Mouse (Mus musculus) kidney, adult 2 months (tissue): ENCODE measurements around the gene Magi2. TPM values are rescaled to one million over a fixed set of nuclear protein-coding genes. Genes with fewer than 3 reads are reported as not detected.

Source experiments
- DNase-seq: peaks from one replicate; pipeline ENCODE4 v3.0.0; 2021
- H3K27ac ChIP-seq: fragments of 200-500 bp; 2 replicates; pipeline ENCODE4 v1.5.1; 2012; ENCODE audit warnings: low read depth, low read length, control low read depth, inconsistent platforms; ENCODE audit not compliant: insufficient read depth
- H3K27me3 ChIP-seq: fragments of 200-500 bp; replicated peaks from 2 replicates; pipeline ENCODE4 v1.6.1; 2012; ENCODE audit warnings: mild to moderate bottlenecking, moderate library complexity, low read length, inconsistent platforms; ENCODE audit not compliant: control insufficient read depth, insufficient read depth
- H3K36me3 ChIP-seq: fragments of 200-500 bp; 2 replicates; pipeline ENCODE4 v1.6.1; 2012; ENCODE audit warnings: mild to moderate bottlenecking, moderate library complexity, low read length, inconsistent platforms; ENCODE audit not compliant: control insufficient read depth, insufficient read depth
- H3K4me1 ChIP-seq: fragments of 200-500 bp; 2 replicates; pipeline ENCODE4 v1.6.1; 2011; ENCODE audit warnings: low read length; ENCODE audit not compliant: control insufficient read depth, insufficient read depth
- H3K4me3 ChIP-seq: fragments of 200-500 bp; 2 replicates; pipeline ENCODE4 v1.5.1; 2011; ENCODE audit warnings: mild to moderate bottlenecking, low read depth, low read length, control low read depth; ENCODE audit not compliant: insufficient read depth
- CTCF ChIP-seq: fragments of 200-500 bp; conservative IDR thresholded peaks from 2 replicates; pipeline ENCODE4 v1.5.1; 2011; ENCODE audit warnings: low read depth, mild to moderate bottlenecking, control low read depth, low read length, moderate library complexity, mixed read lengths; ENCODE audit not compliant: insufficient read depth, insufficient read length
- POLR2A ChIP-seq: fragments of 200-500 bp; IDR thresholded peaks from one replicate; pipeline ENCODE4 v1.6.1; 2011; ENCODE audit warnings: low read depth, low read length, control low read depth
- WGBS: fragments of 180-500 bp; shearing (Covaris S2); methylation state at CpG from one replicate; pipeline ENCODE4 v1.1.7; 2018; 5-methylcytosine and 5-hydroxymethylcytosine counted together
- polyA plus RNA-seq: library from polyadenylated mRNA; depleted of rRNA; stranded (reverse); fragments of >200 nt; gene quantifications from 2 replicates; pipeline ENCODE4 v1.2.3, GENCODE M21; 2012

The Magi2 gene
- polyA plus RNA-seq, 1 experiment: 6.1 TPM

DNA sequence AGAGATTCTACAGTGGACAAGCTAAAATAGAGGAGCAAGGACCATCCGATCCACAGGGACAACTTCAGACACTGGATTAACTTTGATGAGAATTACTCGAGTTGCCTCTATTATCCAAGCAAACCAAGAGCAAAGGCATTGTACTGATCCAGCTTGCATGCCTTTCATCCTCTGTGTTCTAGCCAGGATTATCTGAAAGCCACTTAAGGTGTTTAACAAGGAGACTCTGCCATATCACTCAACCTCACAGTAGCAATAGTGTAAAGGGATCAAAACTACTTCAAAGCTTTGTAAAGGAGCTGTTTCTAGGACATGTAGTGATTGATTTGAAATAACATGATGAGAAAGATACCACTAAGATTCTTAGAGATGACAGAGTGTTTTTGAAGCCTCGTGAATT is 819.8 kb downstream of the Magi2 start:
- 73% methylated on average over 3 of the region's 3 CpGs for WGBS
- no peak overlapping the region for H3K4me3 ChIP-seq
- H3K27ac ChIP-seq: no peak overlapping the region

DNA sequence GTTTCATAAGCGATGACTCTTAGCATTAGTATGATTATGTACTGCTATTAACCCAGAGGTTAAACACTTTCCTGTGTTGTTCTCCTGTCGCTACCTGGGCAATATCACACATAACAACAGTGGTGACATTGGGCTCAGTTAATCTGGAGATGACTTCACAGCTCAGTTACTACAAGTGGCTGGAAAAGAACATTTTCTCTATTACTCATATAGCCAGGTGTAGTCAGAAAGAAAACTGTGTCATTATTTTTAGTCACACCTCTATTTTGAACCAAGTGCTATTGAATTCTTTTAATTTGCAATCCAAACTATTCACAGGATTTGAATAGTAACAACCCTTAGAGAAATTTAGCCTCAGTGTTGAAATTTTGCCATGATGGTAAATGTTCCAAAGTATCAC is 821.5 kb downstream of the Magi2 start:
- 97% methylated on average over 2 of the region's 2 CpGs for WGBS
- TF ChIP-seq POLR2A (no peak), CTCF (no peak)
- no peak for DNase-seq

More for the DNA sequence above, 819.8 kb downstream of the Magi2 start:
- DNase-seq: no peak
- Histone ChIP-seq H3K36me3 (no peaks in the 10 kb centered on the region), H3K4me1 (no peaks in the 10 kb centered on the region), H3K27me3 (no peaks in the 10 kb centered on the region)
- no peak for TF ChIP-seq CTCF
- no peak for TF ChIP-seq POLR2A

DNA sequence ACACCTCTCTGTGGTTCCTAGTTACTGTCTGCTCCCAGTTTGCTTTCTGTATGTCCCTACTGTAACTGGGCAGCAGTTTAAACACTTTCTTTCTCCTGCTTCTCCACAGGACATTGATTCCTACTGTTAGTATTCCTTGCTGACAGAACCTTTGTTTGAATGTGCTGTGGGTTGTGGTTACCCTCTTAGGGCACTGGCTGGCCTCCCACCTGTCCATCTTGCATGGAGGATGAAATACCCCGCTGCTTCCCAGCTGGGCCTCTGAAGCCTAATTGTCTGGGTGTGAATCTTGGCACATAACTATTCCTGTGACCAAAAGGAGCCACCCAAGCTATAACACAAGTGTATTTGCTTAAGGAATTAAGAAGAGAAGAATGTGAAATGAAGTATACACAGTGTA is 823.4 kb downstream of the Magi2 start:
- DNase-seq: no peak
- TF ChIP-seq CTCF: no peak
- TF ChIP-seq POLR2A: no peak
- Histone ChIP-seq H3K36me3 (no peaks in the 10 kb centered on the region), H3K27ac (no peak overlapping the region), H3K4me3 (no peak overlapping the region), H3K4me1 (no peaks in the 10 kb centered on the region), H3K27me3 (no peaks in the 10 kb centered on the region)
- WGBS: 44% methylated on average over 1 of the region's 1 CpGs

More for the DNA sequence above, 821.5 kb downstream of the Magi2 start:
- Histone ChIP-seq H3K4me1 (no peaks in the 10 kb centered on the region), H3K27me3 (no peaks in the 10 kb centered on the region), H3K27ac (no peak overlapping the region), H3K36me3 (no peaks in the 10 kb centered on the region), H3K4me3 (no peak overlapping the region)

DNA sequence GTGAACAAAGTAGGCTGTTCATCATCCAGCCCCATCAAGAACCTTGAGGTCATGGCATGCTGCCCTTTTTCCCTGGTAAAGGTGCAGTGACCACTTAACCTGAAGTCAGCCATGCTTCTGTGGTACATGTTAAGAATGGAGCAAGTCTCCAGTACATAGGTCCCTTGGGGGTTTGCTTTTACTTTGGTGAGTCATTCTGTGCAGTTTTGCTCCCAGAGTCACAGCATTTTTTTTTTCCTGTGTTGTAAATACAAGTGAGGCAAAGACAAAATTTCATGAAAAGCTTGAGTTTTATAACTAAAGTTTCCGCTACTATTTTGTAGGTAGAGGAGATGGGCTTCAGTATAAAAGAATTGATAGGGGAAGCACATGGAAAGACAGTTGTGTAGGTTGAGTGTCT is 828.2 kb downstream of the Magi2 start:
- H3K36me3 ChIP-seq: no peaks in the 10 kb centered on the region
- H3K4me1 ChIP-seq: 0 out of 2 replicates have a peak, but pooled peaks cover 2% of the 10 kb centered on the region
- DNase-seq: no peak
- no peaks in the 10 kb centered on the region for H3K27me3 ChIP-seq
- 92% methylated on average over 1 of the region's 1 CpGs for WGBS
- H3K4me3 ChIP-seq: no peak overlapping the region
- TF ChIP-seq POLR2A (no peak), CTCF (no peak)
- no peak overlapping the region for H3K27ac ChIP-seq

DNA sequence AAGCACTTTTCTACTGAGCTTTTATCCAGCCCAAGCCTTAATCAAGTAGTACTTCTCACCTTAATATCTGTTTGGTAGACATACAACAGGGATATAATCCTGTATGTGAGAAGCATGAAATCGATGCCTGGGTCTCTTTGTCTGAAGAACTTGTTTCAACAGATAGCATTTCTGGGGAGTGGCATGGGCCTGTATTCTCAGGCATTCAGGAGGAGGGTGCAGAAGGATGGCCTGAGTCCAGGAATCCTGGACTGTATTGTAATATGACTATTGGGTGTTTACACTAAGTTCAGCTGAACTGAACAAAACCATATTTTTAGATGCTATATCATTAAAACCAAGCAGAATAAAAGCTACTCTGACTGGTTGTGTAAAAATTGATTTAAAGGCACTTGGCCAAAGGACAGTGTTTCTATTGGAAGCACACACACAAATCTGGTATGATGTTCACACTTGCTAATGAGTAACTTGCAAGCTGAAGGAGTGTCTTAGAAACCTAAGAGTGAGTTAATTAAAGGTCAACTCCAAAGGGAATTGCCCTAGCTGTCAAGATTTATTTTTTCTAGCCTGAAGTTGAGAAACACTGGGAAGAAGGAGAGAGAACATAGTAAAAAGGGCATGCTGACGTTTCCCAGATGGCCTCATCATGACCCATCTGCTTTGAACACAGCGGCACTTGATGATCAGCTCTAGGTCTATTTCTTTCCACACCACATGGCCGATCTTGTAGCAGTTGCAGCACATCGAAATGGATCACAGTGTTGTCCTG is 829.4 kb downstream of the Magi2 start:
- DNase-seq: peak; percentile 67
- Histone ChIP-seq H3K36me3 (no peaks in the 10 kb centered on the region), H3K27ac (no peak overlapping the region), H3K4me1 (0 out of 2 replicates have a peak, but pooled peaks cover 2% of the 10 kb centered on the region), H3K27me3 (no peaks in the 10 kb centered on the region), H3K4me3 (no peak overlapping the region)
- WGBS: 22% methylated on average over 5 of the region's 5 CpGs
- TF ChIP-seq CTCF: no peak
- TF ChIP-seq POLR2A: no peak

DNA sequence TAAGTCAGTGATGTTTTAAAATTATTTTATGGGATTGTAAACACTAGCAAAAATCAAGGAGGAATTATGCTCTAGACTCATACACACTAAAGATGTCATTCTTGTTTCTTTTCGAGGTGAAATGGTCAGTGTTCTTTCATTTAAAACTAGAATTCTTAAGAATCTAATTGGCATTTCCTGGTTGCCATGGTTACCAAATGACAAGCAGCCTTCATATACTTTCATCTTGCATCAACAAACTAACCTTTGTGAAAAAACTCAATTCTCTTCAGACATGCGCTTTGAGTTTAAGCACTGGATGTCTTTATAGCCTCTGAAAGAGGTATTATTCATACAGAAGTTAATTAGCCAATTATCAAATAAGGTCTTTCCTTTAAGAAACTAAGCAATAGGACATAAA is 830.0 kb downstream of the Magi2 start:
- DNase-seq: no peak
- Histone ChIP-seq H3K36me3 (no peaks in the 10 kb centered on the region), H3K4me1 (0 out of 2 replicates have a peak, but pooled peaks cover 2% of the 10 kb centered on the region), H3K4me3 (no peak overlapping the region), H3K27me3 (no peaks in the 10 kb centered on the region), H3K27ac (no peak overlapping the region)
- TF ChIP-seq CTCF (no peak), POLR2A (no peak)
- 66% methylated on average over 2 of the region's 2 CpGs for WGBS

DNA sequence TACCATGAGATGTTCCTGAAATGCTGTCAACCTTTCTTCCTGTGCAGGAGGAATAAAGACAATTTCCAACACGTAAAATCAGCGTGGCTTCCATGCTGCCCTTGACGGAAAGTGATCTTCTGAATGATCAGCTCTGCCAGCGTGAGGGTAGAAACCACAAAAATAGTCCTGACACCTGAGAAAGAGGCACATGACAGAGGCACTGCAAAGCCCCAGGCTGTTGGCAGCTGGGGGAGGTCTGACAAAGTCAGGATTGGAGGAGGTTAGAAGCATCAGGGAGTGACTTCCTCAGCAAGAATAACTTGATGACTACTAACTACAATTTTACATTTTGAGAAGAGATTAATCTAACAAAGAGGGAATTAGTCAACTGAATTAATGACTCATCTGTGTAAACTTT is 835.2 kb downstream of the Magi2 start:
- Histone ChIP-seq H3K27me3 (no peaks in the 10 kb centered on the region), H3K36me3 (no peaks in the 10 kb centered on the region), H3K27ac (no peak overlapping the region), H3K4me3 (no peak overlapping the region), H3K4me1 (no peaks in the 10 kb centered on the region)
- no peak for TF ChIP-seq POLR2A
- no peak for TF ChIP-seq CTCF
- no peak for DNase-seq
- WGBS: 58% methylated on average over 4 of the region's 4 CpGs
